ENCODE assay signal across 9 mouse cellular contexts in genomic region chr1:118320696-118321095, GRCm38 (mm10). TPM values are rescaled to one million over a fixed set of nuclear protein-coding genes. Genes with fewer than 3 reads are reported as not detected.
DNase-seq lines count a peak whose midpoint lies in the region; ATAC-seq and TF ChIP-seq lines count a peak whose summit lies in the region.
"Had no signal": no experiment of that assay in that cellular context is flagged by ENCODE, and none has a peak within 500 bp of the region (broad histone marks: within the 10 kb centered on the region; RNA-seq: fewer than 3 reads in every experiment).

No protein-coding gene starts in this region.

- peaks cover 2% of the 10 kb centered on the region; the same call in 1 of the 2 replicates for H3K4me1 ChIP-seq in hindbrain, embryonic 11.5 days (replicated peaks; ENCODE audit: control insufficient read depth, insufficient read depth, low read length)
- H3K4me1 ChIP-seq in hindbrain, embryonic 16.5 days (ENCODE audit: control insufficient read depth, insufficient read depth, low read depth, low read length), result peaks cover 10% of the 10 kb centered on the region

- no peak overlapping the region for H3K9ac ChIP-seq in hindbrain, embryonic 11.5 days (ENCODE audit: low read depth, low read length)
- no peak overlapping the region for H3K9ac ChIP-seq in hindbrain, embryonic 16.5 days (ENCODE audit: low read depth, low read length)

- CTCF ChIA-PET in Patski (lab: Charles Lee), result interaction anchor here (0.9 to 1.6 kb wide), 3 partner anchors 9 to 138 kb away, joined by 4 read pairs; partner anchors contain the start of gene Tsn

- H3K27me3 ChIP-seq in hindbrain, embryonic 11.5 days (ENCODE audit: control insufficient read depth, insufficient read depth, low read length), result no peaks in the 10 kb centered on the region
- H3K27me3 ChIP-seq in hindbrain, embryonic 16.5 days (replicated peaks; ENCODE audit: control insufficient read depth, insufficient read depth, low read length), result no peaks in the 10 kb centered on the region
- peaks cover 12% of the 10 kb centered on the region for H3K27me3 ChIP-seq in Patski

- TF ChIP-seq CTCF in Patski (IDR thresholded peaks at IDR 0.05), result peak; percentile 80

- no peak overlapping the region for H3K4me3 ChIP-seq in hindbrain, embryonic 11.5 days (ENCODE audit: low read depth, low read length)
- no peak overlapping the region for H3K4me3 ChIP-seq in hindbrain, embryonic 16.5 days (ENCODE audit: low read length)

- POLR2A ChIA-PET in Patski (lab: Charles Lee), result no interaction called here

- WGBS in hindbrain, embryonic 11.5 days, result 59% methylated on average over 2 of the region's 2 CpGs
- 66% methylated on average over 2 of the region's 2 CpGs for WGBS in hindbrain, embryonic 16.5 days

- peak; percentile 24 for DNase-seq in hindbrain, embryonic 11.5 days (ENCODE audit: low spot score)
- DNase-seq in 416B (ENCODE audit: low read depth) (peak; percentile 84), Patski (ENCODE audit: low read depth, low spot score) (no peak)
- peak; percentile 61 for DNase-seq in naive thymus-derived CD4-positive, alpha-beta T cell, adult 2 months (ENCODE audit: low read depth)
- DNase-seq in urinary bladder, postnatal 4 days (ENCODE audit: low spot score in 2 of 2), result no peak

- peak; percentile 28; the same call in 1 of the 2 replicates for ATAC-seq in hindbrain, embryonic 11.5 days (ENCODE audit: low FRiP score)
- ATAC-seq in hindbrain, embryonic 16.5 days, result no peak
- no peak for ATAC-seq in Patski
- ATAC-seq in granulocyte monocyte progenitor cell, adult 5-6 weeks (replicated peaks; ENCODE audit: poor library complexity, severe bottlenecking), result peak; percentile 46
- ATAC-seq in megakaryocyte-erythroid progenitor cell, adult 5-6 weeks (replicated peaks; ENCODE audit: low FRiP score, low TSS enrichment, poor library complexity, severe bottlenecking), result no peak

- no peak overlapping the region for H3K4me2 ChIP-seq in hindbrain, embryonic 11.5 days (replicated peaks; ENCODE audit: low read depth, low read length)
- no peak overlapping the region for H3K4me2 ChIP-seq in hindbrain, embryonic 16.5 days (ENCODE audit: low read length)

- in situ Hi-C loops in Patski (cut with MboI; ENCODE audit: low pct_unique_long_range_greater_than_20kb), result loop anchor here (5.0 kb wide), 1 partner anchor 147 kb away; no protein-coding TSS in a partner anchor

- H3K9me3 ChIP-seq in hindbrain, embryonic 11.5 days (ENCODE audit: control insufficient read depth, low read length), result no peaks in the 10 kb centered on the region
- H3K9me3 ChIP-seq in hindbrain, embryonic 16.5 days (ENCODE audit: control insufficient read depth, low read length), result no peaks in the 10 kb centered on the region
- H3K9me3 ChIP-seq: embryonic facial prominence, embryonic 13.5 days had no signal

- no peaks in the 10 kb centered on the region for H3K36me3 ChIP-seq in hindbrain, embryonic 11.5 days (ENCODE audit: control insufficient read depth, insufficient read depth, low read length)
- peaks cover 13% of the 10 kb centered on the region for H3K36me3 ChIP-seq in hindbrain, embryonic 16.5 days (ENCODE audit: control insufficient read depth, insufficient read depth, low read length)

- H3K27ac ChIP-seq in hindbrain, embryonic 11.5 days (ENCODE audit: low read depth, low read length), result no peak overlapping the region
- no peak overlapping the region for H3K27ac ChIP-seq in hindbrain, embryonic 16.5 days (ENCODE audit: low read depth, low read length)
- H3K27ac ChIP-seq: embryonic facial prominence, embryonic 13.5 days had no signal

RNA-seq across cellular contexts. Expression of gene Nifk, which starts 0.9 kb away (rescaled TPM):
- 88.0 and 99.6 TPM in 2 replicates for polyA plus RNA-seq in hindbrain, embryonic 11.5 days (2014; fragmentation: Nextera tagmentation; extraction: Ambion mirVana)
- 61.0 and 62.4 TPM in 2 replicates for polyA plus RNA-seq in hindbrain, embryonic 16.5 days (2015; fragmentation: Nextera tagmentation; extraction: Ambion mirVana)
- 53.3 TPM for polyA plus RNA-seq in Patski (2021)
- 109 and 114 TPM in 2 replicates for total RNA-seq in granulocyte monocyte progenitor cell, adult 5-6 weeks (2014; fragmentation: Nextera tagmentation)
- total RNA-seq in granulocyte monocyte progenitor cell, adult 5-6 weeks (2017), result 154 and 167 TPM in 2 replicates
- total RNA-seq in megakaryocyte-erythroid progenitor cell, adult 5-6 weeks (2014; fragmentation: Nextera tagmentation), result 129 and 139 TPM in 2 replicates
- 171 and 198 TPM in 2 replicates for total RNA-seq in megakaryocyte-erythroid progenitor cell, adult 5-6 weeks (2017)

RNA-seq across cellular contexts. Expression of gene Tsn, which starts 9.2 kb away (rescaled TPM):
- polyA plus RNA-seq in hindbrain, embryonic 11.5 days (2014; fragmentation: Nextera tagmentation; extraction: Ambion mirVana), result 439 and 466 TPM in 2 replicates
- polyA plus RNA-seq in hindbrain, embryonic 16.5 days (2015; fragmentation: Nextera tagmentation; extraction: Ambion mirVana), result 463 and 474 TPM in 2 replicates
- polyA plus RNA-seq in Patski (2021), result 143 TPM
- total RNA-seq in granulocyte monocyte progenitor cell, adult 5-6 weeks (2014; fragmentation: Nextera tagmentation), result 64.3 and 66.2 TPM in 2 replicates
- total RNA-seq in granulocyte monocyte progenitor cell, adult 5-6 weeks (2017), result 56.5 and 76.9 TPM in 2 replicates
- total RNA-seq in megakaryocyte-erythroid progenitor cell, adult 5-6 weeks (2014; fragmentation: Nextera tagmentation), result 60.7 and 71.6 TPM in 2 replicates
- 108 and 122 TPM in 2 replicates for total RNA-seq in megakaryocyte-erythroid progenitor cell, adult 5-6 weeks (2017)

Comparison
In these comparisons a context has a peak if more than half of its experiments do, and no peak if none do; other contexts are left out.
1. ATAC-seq: peak in hindbrain, embryonic 11.5 days (single experiment) and granulocyte monocyte progenitor cell, adult 5-6 weeks (single experiment); none in hindbrain, embryonic 16.5 days (single experiment), Patski (single experiment) and megakaryocyte-erythroid progenitor cell, adult 5-6 weeks (single experiment).
2. DNase-seq: peak in hindbrain, embryonic 11.5 days (single experiment), 416B (single experiment) and naive thymus-derived CD4-positive, alpha-beta T cell, adult 2 months (single experiment); none in Patski (single experiment) and urinary bladder, postnatal 4 days (0 of 2).